Mouse (Mus musculus) kidney, adult 2 months (tissue): Measurements from ENCODE around the gene Bglap. TPM values are rescaled to one million over a fixed set of nuclear protein-coding genes. Genes with fewer than 3 reads are reported as not detected.

Source experiments
- DNase-seq: peaks from one replicate; pipeline ENCODE4 v3.0.0; 2021
- H3K27ac ChIP-seq: fragments of 200-500 bp; 2 replicates; pipeline ENCODE4 v1.5.1; 2012; ENCODE audit warnings: low read depth, low read length, control low read depth, inconsistent platforms; ENCODE audit not compliant: insufficient read depth
- H3K27me3 ChIP-seq: fragments of 200-500 bp; replicated peaks from 2 replicates; pipeline ENCODE4 v1.6.1; 2012; ENCODE audit warnings: mild to moderate bottlenecking, moderate library complexity, low read length, inconsistent platforms; ENCODE audit not compliant: control insufficient read depth, insufficient read depth
- H3K36me3 ChIP-seq: fragments of 200-500 bp; 2 replicates; pipeline ENCODE4 v1.6.1; 2012; ENCODE audit warnings: mild to moderate bottlenecking, moderate library complexity, low read length, inconsistent platforms; ENCODE audit not compliant: control insufficient read depth, insufficient read depth
- H3K4me1 ChIP-seq: fragments of 200-500 bp; 2 replicates; pipeline ENCODE4 v1.6.1; 2011; ENCODE audit warnings: low read length; ENCODE audit not compliant: control insufficient read depth, insufficient read depth
- H3K4me3 ChIP-seq: fragments of 200-500 bp; 2 replicates; pipeline ENCODE4 v1.5.1; 2011; ENCODE audit warnings: mild to moderate bottlenecking, low read depth, low read length, control low read depth; ENCODE audit not compliant: insufficient read depth
- CTCF ChIP-seq: fragments of 200-500 bp; conservative IDR thresholded peaks from 2 replicates; pipeline ENCODE4 v1.5.1; 2011; ENCODE audit warnings: low read depth, mild to moderate bottlenecking, control low read depth, low read length, moderate library complexity, mixed read lengths; ENCODE audit not compliant: insufficient read depth, insufficient read length
- POLR2A ChIP-seq: fragments of 200-500 bp; IDR thresholded peaks from one replicate; pipeline ENCODE4 v1.6.1; 2011; ENCODE audit warnings: low read depth, low read length, control low read depth
- WGBS: fragments of 180-500 bp; shearing (Covaris S2); methylation state at CpG from one replicate; pipeline ENCODE4 v1.1.7; 2018; 5-methylcytosine and 5-hydroxymethylcytosine counted together
- polyA plus RNA-seq: library from polyadenylated mRNA; depleted of rRNA; stranded (reverse); fragments of >200 nt; gene quantifications from 2 replicates; pipeline ENCODE4 v1.2.3, GENCODE M21; 2012; rRNA removed

Bglap gene
- polyA plus RNA-seq, 1 experiment = not detected

- DNase-seq = peak; percentile 98
- no peaks in the 10 kb centered on the region for H3K36me3 ChIP-seq
- TF ChIP-seq POLR2A = peak; percentile 92
- TF ChIP-seq CTCF = no peak
- H3K27ac ChIP-seq = peak within 1 kb of the TSS; percentile 87
- no peaks in the 10 kb centered on the region for H3K27me3 ChIP-seq
- peak within 1 kb of the TSS; percentile 66 for H3K4me3 ChIP-seq
- peaks cover 10% of the 10 kb centered on the region; the same call in 1 of the 2 replicates for H3K4me1 ChIP-seq
- WGBS = under 1% methylated on average over 62 of the region's 66 CpGs
Measured at GRCm38 (mm10) chr3:88336058-88337013, 47.9 kb downstream of the Bglap start, which contains the start of the genes Tmem79 and Smg5. Gene Tmem79, minus strand, starts transcription at chr3:88336148. Gene Smg5, plus strand, starts transcription at chr3:88336260.

DNA sequence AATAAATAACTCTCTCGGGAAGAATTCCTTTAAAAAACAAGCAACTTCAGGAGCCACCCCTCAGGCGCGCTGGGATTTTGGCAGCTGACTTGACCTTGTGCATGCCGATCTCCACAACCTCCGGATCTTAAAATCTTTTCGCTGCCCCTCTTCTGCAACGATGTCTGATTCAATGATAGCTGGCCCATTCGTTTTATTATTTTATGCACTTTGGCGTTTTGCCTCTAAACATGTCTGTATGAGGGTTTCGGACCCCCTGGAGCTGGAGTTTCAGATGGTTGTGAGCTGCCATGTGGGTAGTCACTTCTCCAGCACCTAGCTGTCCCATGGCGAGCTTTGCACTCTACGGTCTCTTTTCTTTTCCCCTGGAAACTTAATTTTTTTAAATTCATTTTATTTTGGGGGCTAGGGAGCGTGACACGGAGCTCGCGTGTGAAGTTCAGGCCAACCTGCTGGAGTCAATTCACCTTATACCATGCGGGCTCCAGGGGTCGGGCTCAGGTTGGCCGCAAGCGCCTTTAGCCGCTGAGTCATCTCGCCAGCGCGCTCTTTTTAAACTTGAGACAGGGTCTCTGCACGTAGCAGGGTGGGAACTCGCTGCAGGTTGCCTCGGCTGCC lies 48.7 kb downstream of the Bglap start:
- H3K4me3 ChIP-seq = peak overlapping the region; percentile 66
- peak overlapping the region; percentile 67 for H3K27ac ChIP-seq
- WGBS = under 1% methylated on average over 27 of the region's 27 CpGs
- no peaks in the 10 kb centered on the region for H3K27me3 ChIP-seq
- no peak for TF ChIP-seq POLR2A
- peak; percentile 48 for DNase-seq
- no peaks in the 10 kb centered on the region for H3K36me3 ChIP-seq
- H3K4me1 ChIP-seq = peaks cover 10% of the 10 kb centered on the region; the same call in 1 of the 2 replicates

GRCm38 (mm10) chr3:88334902-88335435 lies 49.3 kb downstream of the Bglap start:
- 27% methylated on average over 3 of the region's 3 CpGs for WGBS
- DNase-seq = no peak
- no peaks in the 10 kb centered on the region for H3K36me3 ChIP-seq
- H3K27me3 ChIP-seq = no peaks in the 10 kb centered on the region
- peak overlapping the region; percentile 67; the same call in 1 of the 2 replicates for H3K27ac ChIP-seq
- H3K4me1 ChIP-seq = peaks cover 10% of the 10 kb centered on the region; the same call in 1 of the 2 replicates
- TF ChIP-seq POLR2A = no peak
- no peak for TF ChIP-seq CTCF
- peak overlapping the region; percentile 66 for H3K4me3 ChIP-seq

GRCm38 (mm10) chr3:88334029-88334658 lies 50.1 kb downstream of the Bglap start:
- TF ChIP-seq CTCF (no peak), POLR2A (no peak)
- Histone ChIP-seq H3K27ac (peak overlapping the region; percentile 15; the same call in 1 of the 2 replicates), H3K4me1 (peaks cover 10% of the 10 kb centered on the region; the same call in 1 of the 2 replicates), H3K36me3 (no peaks in the 10 kb centered on the region), H3K27me3 (no peaks in the 10 kb centered on the region), H3K4me3 (peak overlapping the region; percentile 36)
- peak; percentile 53 for DNase-seq
- WGBS = 34% methylated on average over 12 of the region's 12 CpGs

Other genes with a start within 250 kb of the Bglap start
- gene Mef2d, start 242.1 kb downstream of the Bglap start, polyA plus RNA-seq = 41.8 and 42.7 TPM in 2 replicates
- gene Rhbg, start 129.8 kb downstream of the Bglap start, polyA plus RNA-seq = 94.4 and 106 TPM in 2 replicates
- gene Gm38392, start 97.3 kb downstream of the Bglap start, polyA plus RNA-seq = 0.22 and 0.23 TPM in 2 replicates
- 5.7 and 8.0 TPM in 2 replicates for gene Tsacc, start 87.5 kb downstream of the Bglap start, polyA plus RNA-seq
- 132 and 157 TPM in 2 replicates for gene Cct3, start 87.3 kb downstream of the Bglap start, polyA plus RNA-seq
- 426 and 429 TPM in 2 replicates for gene Glmp, start 59.4 kb downstream of the Bglap start, polyA plus RNA-seq
- gene Tmem79, start 48.3 kb downstream of the Bglap start, polyA plus RNA-seq = 14.1 and 15.2 TPM in 2 replicates
- gene Smg5, start 48.2 kb downstream of the Bglap start, polyA plus RNA-seq = 47.8 and 54.6 TPM in 2 replicates
- 3.6 and 5.9 TPM in 2 replicates for gene Paqr6, start 19.9 kb downstream of the Bglap start, polyA plus RNA-seq
- gene Bglap3, start 11.7 kb downstream of the Bglap start, polyA plus RNA-seq = 3.2 and 3.5 TPM in 2 replicates
- not detected in 2 replicates for gene Bglap2, start 5.8 kb downstream of the Bglap start, polyA plus RNA-seq
- gene Pmf1, start 25.9 kb upstream of the Bglap start, polyA plus RNA-seq = 33.9 and 34.4 TPM in 2 replicates
- 38.3 and 42.7 TPM in 2 replicates for gene Slc25a44, start 40.7 kb upstream of the Bglap start, polyA plus RNA-seq
- gene Sema4a, start 76.7 kb upstream of the Bglap start, polyA plus RNA-seq = 176 and 197 TPM in 2 replicates
- gene Lmna, start 125.5 kb upstream of the Bglap start, polyA plus RNA-seq = 55.2 and 73.2 TPM in 2 replicates
- gene Mex3a, start 147.9 kb upstream of the Bglap start, polyA plus RNA-seq = 0.61 and 0.63 TPM in 2 replicates
- 50.1 and 50.9 TPM in 2 replicates for gene Rab25, start 163.8 kb upstream of the Bglap start, polyA plus RNA-seq
- gene Lamtor2, start 168.6 kb upstream of the Bglap start, polyA plus RNA-seq = 247 and 277 TPM in 2 replicates
- gene Ubqln4, start 169.3 kb upstream of the Bglap start, polyA plus RNA-seq = 59.9 and 63.5 TPM in 2 replicates
- gene Ssr2, start 191.4 kb upstream of the Bglap start, polyA plus RNA-seq = 180 and 193 TPM in 2 replicates
- gene Arhgef2, start 221.5 kb upstream of the Bglap start, polyA plus RNA-seq = 74.5 and 80.7 TPM in 2 replicates